Mouse (Mus musculus) ES-E14 (cell line): ENCODE results near the gene Gm20683. TPM values are rescaled to one million over a fixed set of nuclear protein-coding genes. Genes with fewer than 3 reads are reported as not detected.
"Not testable (repeated sequence)": the region's sequence is repeated elsewhere in the genome, so short reads cannot be mapped to it uniquely, and the experiment has no call there.

Experiments
- DNase-seq: peaks from one replicate; pipeline ENCODE4 v3.0.0-alpha.2; 2013; ENCODE audit warnings: low read depth, low spot score
- H3K27ac ChIP-seq: 2 replicates; pipeline ENCODE4 v1.5.1; 2012; ENCODE audit warnings: low read depth, mild to moderate bottlenecking, low read length, moderate library complexity, mixed read lengths; ENCODE audit not compliant: poor library complexity, insufficient read depth, severe bottlenecking
- H3K36me3 ChIP-seq: 2 replicates; pipeline ENCODE4 v1.6.1; 2012; ENCODE audit warnings: mild to moderate bottlenecking, low read length, moderate library complexity, mixed read lengths; ENCODE audit not compliant: control insufficient read depth, poor library complexity, insufficient read depth, severe bottlenecking
- H3K4me1 ChIP-seq, 2 experiments: fragments of 150-350 bp in 1 of 2; sonication (generic) in 1 of 2; 2 replicates each; pipeline ENCODE4 v1.6.1; 2012; ENCODE audit warnings: low read length in 2 of 2, mild to moderate bottlenecking in 1 of 2, mixed read lengths in 1 of 2; ENCODE audit not compliant: control insufficient read depth in 2 of 2, insufficient read depth in 2 of 2, poor library complexity in 1 of 2
- H3K4me3 ChIP-seq, 2 experiments: fragments of 150-350 bp in 1 of 2; sonication (generic) in 1 of 2; 2 replicates each; pipeline ENCODE4 v1.5.1; 2012; ENCODE audit warnings: low read length in 2 of 2, low read depth in 1 of 2, mild to moderate bottlenecking in 1 of 2, mixed read lengths in 1 of 2; ENCODE audit not compliant: insufficient read depth in 1 of 2, poor library complexity in 1 of 2, severe bottlenecking in 1 of 2
- H3K9ac ChIP-seq: 2 replicates; pipeline ENCODE4 v1.6.1; 2012; ENCODE audit warnings: low read depth, mild to moderate bottlenecking, low read length, mixed read lengths; ENCODE audit not compliant: poor library complexity, insufficient read depth, severe bottlenecking
- H3K9me3 ChIP-seq: fragments of 150-350 bp; sonication (generic); 2 replicates; pipeline ENCODE4 v1.6.1; 2012; ENCODE audit warnings: low read depth, mild to moderate bottlenecking, low read length; ENCODE audit not compliant: control insufficient read depth, insufficient read depth
- CHD2 ChIP-seq: IDR thresholded peaks from 2 replicates; pipeline ENCODE4 v1.6.1; 2014; ENCODE audit warnings: mild to moderate bottlenecking, low read depth, low read length, inconsistent platforms
- HCFC1 ChIP-seq: IDR thresholded peaks from 2 replicates; pipeline ENCODE4 v1.6.1; 2012; ENCODE audit warnings: low read length, inconsistent platforms, borderline replicate concordance; ENCODE audit not compliant: insufficient read depth
- MAFK ChIP-seq: IDR thresholded peaks from 2 replicates; pipeline ENCODE4 v1.6.1; 2014; ENCODE audit warnings: mild to moderate bottlenecking, low read depth, low read length, inconsistent platforms; ENCODE audit not compliant: insufficient read depth
- ZC3H11A ChIP-seq: IDR thresholded peaks from 2 replicates; pipeline ENCODE4 v1.6.1; 2012; ENCODE audit warnings: low read depth, mild to moderate bottlenecking, inconsistent platforms, low read length, borderline replicate concordance
- ZNF384 ChIP-seq: IDR thresholded peaks from 2 replicates; pipeline ENCODE4 v1.6.1; 2012; ENCODE audit warnings: low read depth, low read length, inconsistent platforms
- in situ Hi-C, 2 experiments: fragments of 600-800 bp; cut with MboI; formaldehyde crosslinking; loops; one replicate each; pipeline ENCODE4 v1.15.1; 2025; ENCODE audit warnings: low sequenced_read_pairs in 2 of 2, inconsistent platforms in 1 of 2; ENCODE audit not compliant: unreplicated experiment in 2 of 2
- total RNA-seq: library from RNA; depleted of rRNA; stranded (reverse); fragments of 300-350 nt; gene quantifications from 2 replicates; pipeline ENCODE4 v1.2.3, GENCODE M21; 2012

The Gm20683 gene
- total RNA-seq, 1 experiment, result 2.0 TPM

DNA sequence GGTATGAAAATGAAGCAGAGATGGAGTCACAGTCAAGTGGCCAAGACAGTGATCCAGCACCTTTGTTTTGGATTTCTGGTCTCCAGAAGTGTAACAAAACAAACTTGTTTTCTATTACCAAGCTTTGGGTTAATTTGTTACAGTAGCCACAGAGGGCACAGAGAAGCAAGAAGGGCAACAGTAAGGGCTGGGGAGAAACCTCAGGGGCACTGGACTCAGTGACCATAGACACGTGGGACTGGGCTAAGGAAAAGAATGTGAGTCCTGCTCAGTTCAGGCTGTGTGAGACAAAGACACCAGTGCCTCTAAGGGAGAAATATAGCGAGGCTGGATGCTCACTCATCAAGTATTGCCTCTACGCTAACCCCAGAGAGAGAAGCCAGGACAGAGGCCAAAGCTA, 31.1 kb upstream of the Gm20683 start:
- Histone ChIP-seq H3K4me3 (no peak overlapping the region), H3K9ac (no peak overlapping the region), H3K27ac (no peak overlapping the region), H3K36me3 (peaks cover 1% of the 10 kb centered on the region; the same call in 1 of the 2 replicates), H3K9me3 (no peaks in the 10 kb centered on the region), H3K4me1 (peaks cover 4 to 15% of the 10 kb centered on the region in 2 experiments; a peak in 3 of 4 replicates)
- DNase-seq, result no peak
- in situ Hi-C loops, result no loop called here
- TF ChIP-seq CHD2, result no peak
- TF ChIP-seq HCFC1, result no peak
- no peak for TF ChIP-seq MAFK
- TF ChIP-seq ZC3H11A, result no peak
- TF ChIP-seq ZNF384, result no peak

DNA sequence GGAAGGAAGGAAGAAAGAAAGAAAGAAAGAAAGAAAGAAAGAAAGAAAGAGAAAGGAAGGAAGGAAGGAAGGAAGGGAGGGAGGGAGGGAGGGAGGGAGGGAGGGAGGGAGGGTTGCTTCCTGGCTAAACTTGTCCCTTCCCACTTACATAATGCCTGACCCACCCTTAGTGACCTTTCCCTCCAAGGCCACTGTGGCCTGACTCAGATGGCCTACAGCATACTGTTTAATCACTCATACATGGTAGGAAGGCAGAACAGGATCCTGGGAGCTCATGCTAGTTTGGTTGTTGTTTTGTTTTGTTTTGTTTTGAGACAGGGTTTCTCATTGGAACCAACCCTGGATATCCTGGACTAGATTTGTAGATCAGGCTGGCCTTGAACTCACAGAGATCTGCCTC, 30.0 kb upstream of the Gm20683 start:
- peaks cover 4 to 16% of the 10 kb centered on the region in 2 experiments; a peak in 3 of 4 replicates for H3K4me1 ChIP-seq

DNA sequence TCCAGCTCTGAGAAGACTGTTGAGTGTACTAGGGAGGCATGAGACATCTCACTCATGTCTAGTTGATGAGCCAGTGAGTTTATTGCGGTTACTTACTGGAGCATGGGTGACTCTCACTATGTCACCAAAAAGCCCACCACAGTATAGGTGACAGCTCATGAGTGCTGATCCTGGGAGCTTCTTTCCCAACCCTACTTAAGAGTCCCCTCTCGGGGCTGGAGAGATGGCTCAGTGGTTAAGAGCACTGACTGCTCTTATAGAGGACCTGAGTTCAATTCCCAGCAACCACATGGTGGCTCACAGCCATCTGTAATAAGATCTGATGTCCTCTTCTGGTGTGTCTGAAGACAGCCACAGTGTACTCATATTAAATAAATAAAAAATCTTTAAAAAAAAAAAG, 28.4 kb upstream of the Gm20683 start:
- in situ Hi-C loops, result no loop called here
- Histone ChIP-seq H3K9ac (no peak overlapping the region), H3K36me3 (no peaks in the 10 kb centered on the region), H3K9me3 (no peaks in the 10 kb centered on the region), H3K27ac (no peak overlapping the region), H3K4me1 (peaks cover 4 to 16% of the 10 kb centered on the region in 2 experiments; a peak in 2 of 4 replicates), H3K4me3 (no peak overlapping the region)
- DNase-seq, result no peak
- TF ChIP-seq ZNF384, result no peak
- TF ChIP-seq HCFC1, result no peak
- TF ChIP-seq CHD2, result no peak
- TF ChIP-seq MAFK, result no peak
- no peak for TF ChIP-seq ZC3H11A

More for the DNA sequence above, 30.0 kb upstream of the Gm20683 start:
- H3K27ac ChIP-seq, in situ Hi-C loops, H3K9ac ChIP-seq, H3K4me3 ChIP-seq, DNase-seq, H3K36me3 ChIP-seq, H3K9me3 ChIP-seq: not testable (repeated sequence)

DNA sequence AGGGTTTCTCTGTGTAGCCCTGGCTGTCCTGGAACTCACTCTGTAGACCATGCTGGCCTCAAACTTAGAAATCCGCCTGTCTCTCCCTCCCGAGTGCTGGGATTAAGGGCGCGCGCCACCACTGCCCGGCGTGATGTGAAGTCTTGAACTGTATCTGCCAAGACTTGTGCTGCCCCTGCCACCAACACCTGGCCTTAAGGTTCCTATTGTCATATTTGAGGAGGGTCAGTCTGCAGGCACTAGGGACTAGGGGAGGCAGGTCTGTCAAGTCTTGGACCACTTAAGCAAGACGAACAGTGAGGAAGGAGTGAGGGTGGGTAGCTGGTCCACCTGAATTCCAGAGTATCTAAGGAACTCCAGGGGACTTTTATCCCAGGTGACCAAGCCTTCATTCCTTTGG, 27.9 kb upstream of the Gm20683 start:
- no peaks in the 10 kb centered on the region for H3K36me3 ChIP-seq
- H3K4me3 ChIP-seq, result no peak overlapping the region
- H3K9ac ChIP-seq, result no peak overlapping the region
- no peaks in the 10 kb centered on the region for H3K9me3 ChIP-seq
- peaks cover 4 to 16% of the 10 kb centered on the region in 2 experiments; a peak in 2 of 4 replicates for H3K4me1 ChIP-seq
- H3K27ac ChIP-seq, result no peak overlapping the region
- TF ChIP-seq HCFC1, result no peak
- TF ChIP-seq ZC3H11A, result no peak
- no peak for TF ChIP-seq ZNF384
- TF ChIP-seq MAFK, result no peak
- TF ChIP-seq CHD2, result no peak
- in situ Hi-C loops, result no loop called here
- DNase-seq, result no peak

DNA sequence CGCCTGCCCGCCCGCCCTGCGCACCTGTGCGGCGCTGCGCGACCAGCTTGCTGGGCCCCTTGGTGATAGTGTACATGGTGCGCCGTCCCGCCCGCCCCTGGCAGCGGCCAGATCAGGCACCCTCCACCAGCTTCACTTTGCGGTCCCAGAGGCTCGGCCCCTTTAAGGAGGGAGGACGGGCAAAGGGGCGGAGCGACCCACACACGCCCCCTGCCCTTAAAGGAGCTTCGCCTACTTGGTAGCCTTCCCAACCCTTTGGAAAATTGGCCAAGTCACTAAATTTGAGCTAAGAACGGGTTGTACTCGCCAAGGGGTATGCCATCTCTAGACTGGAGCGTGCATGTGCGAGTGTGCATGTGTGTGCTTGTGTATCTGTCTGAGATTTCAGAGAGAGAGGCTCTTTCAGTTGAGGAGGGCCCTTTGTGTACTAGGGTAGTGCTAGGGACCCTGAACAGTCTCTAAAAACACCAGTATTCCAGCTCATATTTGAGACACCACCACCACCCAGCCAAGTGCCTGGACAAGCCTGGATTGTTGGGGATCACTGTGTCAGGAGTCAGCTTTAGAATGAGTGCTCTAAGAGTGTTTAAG, 27.1 kb upstream of the Gm20683 start, which contains the start of gene Mcrip2:
Mcrip2 (minus strand) TSS at position 164 of the 591 bp plus-strand sequence.
- H3K9me3 ChIP-seq, result no peaks in the 10 kb centered on the region
- H3K9ac ChIP-seq, result peak within 1 kb of the TSS; percentile 72
- no peaks in the 10 kb centered on the region for H3K36me3 ChIP-seq
- peaks cover 4 to 10% of the 10 kb centered on the region in 2 experiments; a peak in 2 of 4 replicates for H3K4me1 ChIP-seq
- in situ Hi-C loops, result no loop called here
- DNase-seq, result peak; percentile 75
- TF ChIP-seq MAFK (no peak), ZNF384 (no peak), ZC3H11A (no peak), CHD2 (no peak), HCFC1 (no peak)
- H3K4me3 ChIP-seq, result peak within 1 kb of the TSS; percentile 85 to 93
- H3K27ac ChIP-seq, result no peak within 1 kb of the TSS
